Mouse (Mus musculus): Measurements from ENCODE around the gene Zdhhc22. TPM values are rescaled to one million over a fixed set of nuclear protein-coding genes. Genes with fewer than 3 reads are reported as not detected.

Gene Zdhhc22
- total and polyA plus RNA-seq, 3 experiments = 0.10 TPM; not detected in 2

DNA sequence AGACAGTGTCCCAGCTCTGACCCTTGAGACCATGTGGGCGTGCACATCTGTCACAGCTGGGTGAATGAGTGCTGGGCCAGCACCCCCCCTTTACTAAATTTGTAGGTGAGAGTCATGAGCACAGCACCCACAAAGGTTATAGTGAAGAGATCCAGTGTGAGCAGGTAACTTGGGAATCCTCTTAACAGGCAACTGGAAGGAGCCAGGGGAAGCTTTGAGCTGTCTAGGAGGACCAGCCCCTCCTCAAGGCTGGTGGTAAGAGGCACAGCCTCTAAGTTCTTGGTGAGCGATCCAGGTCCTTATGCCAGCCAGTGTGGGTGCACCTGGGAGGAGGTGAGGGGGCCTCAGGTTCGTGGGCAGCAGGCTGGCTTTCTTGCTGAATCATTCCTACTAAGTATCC lies 13.4 kb upstream of the Zdhhc22 start:
- Histone ChIP-seq H3K9ac (ENCODE audit: control insufficient read depth, low read depth, low read length, poor library complexity, severe bottlenecking) (no peak overlapping the region), H3K27me3 (ENCODE audit: control insufficient read depth in 1 of 2, insufficient read depth in 2 of 2, low read length in 2 of 2) (peaks cover 0 to 2% of the 10 kb centered on the region in 2 experiments; a peak in 2 of 4 replicates)

DNA sequence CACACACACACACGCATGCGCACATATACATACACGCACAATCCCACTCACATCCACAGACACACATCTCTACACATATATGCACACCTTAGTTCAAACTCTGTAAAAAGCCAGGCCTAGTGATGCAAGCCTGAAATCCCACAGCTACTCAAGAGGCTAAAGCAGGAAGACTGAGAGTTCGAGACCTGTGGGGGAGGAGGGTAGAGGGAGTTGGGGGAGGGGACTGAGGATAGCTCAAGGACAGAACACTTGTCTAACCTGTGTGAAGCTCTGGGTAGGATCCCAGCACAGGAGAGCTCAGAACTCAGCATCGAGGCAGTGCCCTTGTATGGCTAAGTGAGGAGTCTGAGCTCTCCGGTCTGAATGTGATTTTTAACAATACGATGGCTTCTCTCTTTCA lies 12.6 kb upstream of the Zdhhc22 start:
- H3K9me3 ChIP-seq (replicated peaks; ENCODE audit: insufficient read depth, low read length) = no peaks in the 10 kb centered on the region
- H3K27me3 ChIP-seq (ENCODE audit: control insufficient read depth in 1 of 2, insufficient read depth in 2 of 2, low read length in 2 of 2) = peaks cover 0 to 2% of the 10 kb centered on the region in 2 experiments; a peak in 2 of 4 replicates
- peaks cover 0 to 10% of the 10 kb centered on the region in 2 experiments; a peak in 2 of 4 replicates for H3K4me1 ChIP-seq (ENCODE audit: control insufficient read depth in 1 of 2, insufficient read depth in 2 of 2, low read length in 2 of 2)
- no peak overlapping the region for H3K9ac ChIP-seq (ENCODE audit: control insufficient read depth, low read depth, low read length, poor library complexity, severe bottlenecking)
- no peak overlapping the region for H3K27ac ChIP-seq (ENCODE audit: control insufficient read depth, low read depth, low read length)
- H3K36me3 ChIP-seq (ENCODE audit: control insufficient read depth in 1 of 2, insufficient read depth in 2 of 2, low read length in 2 of 2) = no peaks in the 10 kb centered on the region; a peak in 1 of 4 replicates
- no peak overlapping the region for H3K4me3 ChIP-seq (ENCODE audit: control insufficient read depth in 1 of 2, insufficient read depth in 1 of 2, low read depth in 2 of 2, low read length in 2 of 2)
- H3K79me2 ChIP-seq (ENCODE audit: control insufficient read depth, insufficient read depth, low read length, poor library complexity) = no peaks in the 10 kb centered on the region
- TF ChIP-seq ZMIZ1 (IDR thresholded peaks at IDR 0.05; ENCODE audit: low read depth, low read length) (no peak), ZNF384 (IDR thresholded peaks at IDR 0.05; ENCODE audit: low read depth, low read length) (no peak), UBTF (IDR thresholded peaks at IDR 0.05; ENCODE audit: borderline replicate concordance, insufficient read depth, low read depth, low read length) (no peak)
- DNase-seq (ENCODE audit: low read depth, low spot score) = no peak

More for the DNA sequence above, 13.4 kb upstream of the Zdhhc22 start:
- TF ChIP-seq GABPA (IDR thresholded peaks at IDR 0.05; ENCODE audit: low read depth, low read length) = no peak
- TF ChIP-seq MYC (IDR thresholded peaks at IDR 0.05; ENCODE audit: low read depth, low read length) = no peak
- no peak for TF ChIP-seq ZC3H11A (IDR thresholded peaks at IDR 0.05; ENCODE audit: low read depth, low read length)
- no peak for TF ChIP-seq USF2 (IDR thresholded peaks at IDR 0.05; ENCODE audit: borderline replicate concordance in 1 of 2, insufficient read depth in 1 of 2, low read depth in 1 of 2, low read length in 2 of 2)
- no peak for TF ChIP-seq POLR2AphosphoS2 (IDR thresholded peaks at IDR 0.05; ENCODE audit: low read length)
- no peak for TF ChIP-seq NELFE (IDR thresholded peaks at IDR 0.05; ENCODE audit: low read depth, low read length)
- Histone ChIP-seq H3K27ac (ENCODE audit: control insufficient read depth, low read depth, low read length) (no peak overlapping the region), H3K4me1 (ENCODE audit: control insufficient read depth in 1 of 2, insufficient read depth in 2 of 2, low read length in 2 of 2) (peaks cover 0 to 10% of the 10 kb centered on the region in 2 experiments; a peak in 2 of 4 replicates), H3K4me3 (ENCODE audit: control insufficient read depth in 1 of 2, insufficient read depth in 1 of 2, low read depth in 2 of 2, low read length in 2 of 2) (no peak overlapping the region), H3K79me2 (ENCODE audit: control insufficient read depth, insufficient read depth, low read length, poor library complexity) (no peaks in the 10 kb centered on the region), H3K36me3 (ENCODE audit: control insufficient read depth in 1 of 2, insufficient read depth in 2 of 2, low read length in 2 of 2) (no peaks in the 10 kb centered on the region; a peak in 1 of 4 replicates), H3K9me3 (replicated peaks; ENCODE audit: insufficient read depth, low read length) (no peaks in the 10 kb centered on the region)
- DNase-seq (ENCODE audit: low read depth, low spot score) = no peak

DNA sequence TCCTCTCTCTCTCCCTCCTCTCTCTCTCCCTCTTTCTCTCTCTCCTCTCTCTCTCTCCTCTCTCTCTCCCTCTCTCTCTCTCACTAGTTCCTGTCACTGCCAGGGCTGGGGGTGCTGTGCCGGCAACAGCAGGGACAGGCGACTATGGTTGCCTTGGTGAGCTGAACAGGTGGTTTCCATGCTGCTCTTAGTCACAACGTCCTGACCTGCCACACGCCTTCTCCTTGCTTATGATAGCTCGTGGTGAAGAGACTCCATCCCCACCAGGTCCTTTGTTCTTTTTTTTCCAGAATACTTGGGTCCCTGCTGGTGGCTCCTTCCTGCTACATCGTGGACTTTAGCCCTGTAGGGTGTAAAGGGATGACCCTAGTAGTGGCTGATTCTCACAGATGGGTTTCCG lies 12.0 kb upstream of the Zdhhc22 start:
- Histone ChIP-seq H3K27me3 (ENCODE audit: control insufficient read depth in 1 of 2, insufficient read depth in 2 of 2, low read length in 2 of 2) (peaks cover 0 to 2% of the 10 kb centered on the region in 2 experiments; a peak in 2 of 4 replicates), H3K4me3 (ENCODE audit: control insufficient read depth in 1 of 2, insufficient read depth in 1 of 2, low read depth in 2 of 2, low read length in 2 of 2) (no peak overlapping the region), H3K9ac (ENCODE audit: control insufficient read depth, low read depth, low read length, poor library complexity, severe bottlenecking) (no peak overlapping the region), H3K36me3 (ENCODE audit: control insufficient read depth in 1 of 2, insufficient read depth in 2 of 2, low read length in 2 of 2) (no peaks in the 10 kb centered on the region; a peak in 1 of 4 replicates), H3K4me1 (ENCODE audit: control insufficient read depth in 1 of 2, insufficient read depth in 2 of 2, low read length in 2 of 2) (peaks cover 0 to 10% of the 10 kb centered on the region in 2 experiments; a peak in 2 of 4 replicates), H3K27ac (ENCODE audit: control insufficient read depth, low read depth, low read length) (no peak overlapping the region), H3K9me3 (replicated peaks; ENCODE audit: insufficient read depth, low read length) (no peaks in the 10 kb centered on the region), H3K79me2 (ENCODE audit: control insufficient read depth, insufficient read depth, low read length, poor library complexity) (no peaks in the 10 kb centered on the region)
- no peak for TF ChIP-seq KAT2A (conservative IDR thresholded peaks at IDR 0.05; ENCODE audit: low read depth, low read length)
- no peak for TF ChIP-seq JUND (IDR thresholded peaks at IDR 0.05; ENCODE audit: low read depth, low read length)
- no peak for TF ChIP-seq MAZ (IDR thresholded peaks at IDR 0.05; ENCODE audit: low read depth, low read length)
- TF ChIP-seq CHD2 (IDR thresholded peaks at IDR 0.05; ENCODE audit: low read length) = no peak
- no peak for TF ChIP-seq GATA1 (IDR thresholded peaks at IDR 0.05; ENCODE audit: low read depth, low read length)
- no peak for TF ChIP-seq SMC3 (IDR thresholded peaks at IDR 0.05; ENCODE audit: low read depth, low read length)
- no peak for TF ChIP-seq ZKSCAN1 (IDR thresholded peaks at IDR 0.05; ENCODE audit: low read depth, low read length)
- TF ChIP-seq ZNF384 (IDR thresholded peaks at IDR 0.05; ENCODE audit: low read depth, low read length) = no peak
- TF ChIP-seq ETS1 (IDR thresholded peaks at IDR 0.05; ENCODE audit: low read depth, low read length) = no peak
- TF ChIP-seq RAD21 (IDR thresholded peaks at IDR 0.05; ENCODE audit: low read depth, low read length) = no peak
- no peak for DNase-seq (ENCODE audit: low read depth, low spot score)
